Mouse (Mus musculus): ENCODE results near the gene Sun1.

Gene Sun1

DNA sequence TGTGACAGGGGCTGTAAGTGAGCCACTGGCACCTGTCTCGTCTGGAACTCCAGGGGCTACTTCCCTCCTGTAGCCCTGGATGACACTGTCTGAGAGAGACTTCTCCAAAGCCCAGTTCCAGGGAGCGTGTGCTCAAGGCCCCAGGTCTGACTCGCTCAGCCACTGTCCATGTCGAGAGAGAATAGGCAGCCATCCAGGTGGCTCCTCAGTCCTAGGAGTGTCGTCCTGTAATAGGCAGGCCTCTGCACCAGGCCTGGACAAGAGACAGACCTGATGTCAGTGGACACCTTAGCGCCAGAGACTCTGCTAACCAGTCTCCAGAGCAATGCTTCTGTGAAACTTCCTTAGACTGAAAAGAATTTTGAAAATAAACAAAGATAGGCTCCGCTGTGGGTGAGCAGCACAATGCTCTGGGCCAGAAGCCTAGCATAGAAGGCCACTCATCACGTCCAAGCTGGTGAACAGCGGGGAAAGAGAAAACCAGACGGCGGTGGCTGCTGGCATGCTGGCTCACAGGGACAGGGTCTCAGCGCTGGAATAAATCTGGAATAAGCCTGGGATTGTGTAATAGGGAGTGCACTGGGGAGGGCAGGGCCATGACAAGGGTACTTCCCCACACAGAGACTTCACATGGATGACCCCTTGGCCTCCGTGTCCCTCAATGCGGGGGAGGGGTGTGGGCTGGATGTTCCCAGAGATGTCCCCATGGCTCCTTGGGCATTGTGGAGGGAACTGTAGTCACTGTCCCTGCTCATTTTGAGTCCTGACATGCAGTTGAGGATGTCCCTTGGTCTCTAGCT, 85.9 kb downstream of the Sun1 start:
- DNase-seq (ENCODE audit: low spot score in 2 of 2) = no peak

DNA sequence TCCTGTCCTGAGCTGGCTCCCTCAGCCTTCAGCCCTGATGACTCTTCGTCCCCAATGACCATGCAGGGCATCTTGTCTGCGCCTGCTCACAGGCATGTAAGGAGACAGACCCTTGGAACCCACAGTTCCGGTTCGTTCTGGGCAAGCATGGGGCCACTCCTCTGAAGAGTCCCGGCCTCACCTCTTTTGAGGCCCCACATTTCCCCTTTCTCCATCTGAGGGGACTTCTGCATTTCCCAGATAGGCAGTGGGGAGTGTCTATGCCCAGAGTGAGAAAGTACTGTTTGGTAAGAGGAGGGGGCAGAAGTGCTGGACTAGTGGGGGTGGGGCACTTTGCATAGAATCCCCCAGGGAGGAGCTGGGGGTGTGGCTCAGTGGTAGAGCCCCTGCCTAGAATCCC, 86.7 kb downstream of the Sun1 start:
- DNase-seq (ENCODE audit: low spot score in 2 of 2) = no peak

- no peak for DNase-seq (ENCODE audit: low spot score in 2 of 2)
These were observed 87.3 kb downstream of the Sun1 start for GRCm38 (mm10) chr5:139287787-139288186.

DNA sequence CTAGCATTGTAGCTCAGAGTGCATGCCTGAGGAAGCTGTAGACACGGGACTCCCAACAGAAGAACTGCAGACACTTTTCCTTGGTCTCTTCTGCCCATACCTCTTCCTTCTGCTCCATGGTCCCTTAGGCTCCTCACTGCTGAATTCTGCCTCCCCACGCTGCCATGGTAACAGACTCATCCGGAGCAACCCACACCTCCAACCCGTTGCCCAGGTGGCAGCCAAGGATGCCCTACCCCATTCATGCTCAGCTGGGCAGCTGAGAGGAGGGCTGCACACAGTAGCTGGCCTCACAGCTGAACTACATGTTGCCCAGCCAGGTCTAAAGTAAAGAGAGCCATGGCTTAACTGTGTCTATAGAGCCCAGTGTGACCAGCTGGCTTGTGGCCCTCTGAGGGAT, 88.2 kb downstream of the Sun1 start:
- no peak for DNase-seq (ENCODE audit: low spot score in 2 of 2)

GRCm38 (mm10) chr5:139290467-139291259, 90.2 kb downstream of the Sun1 start:
- no peak for DNase-seq (ENCODE audit: low spot score in 2 of 2)

- DNase-seq (ENCODE audit: low spot score in 2 of 2) = no peak
These were observed 91.5 kb downstream of the Sun1 start for GRCm38 (mm10) chr5:139291811-139292560.

DNA sequence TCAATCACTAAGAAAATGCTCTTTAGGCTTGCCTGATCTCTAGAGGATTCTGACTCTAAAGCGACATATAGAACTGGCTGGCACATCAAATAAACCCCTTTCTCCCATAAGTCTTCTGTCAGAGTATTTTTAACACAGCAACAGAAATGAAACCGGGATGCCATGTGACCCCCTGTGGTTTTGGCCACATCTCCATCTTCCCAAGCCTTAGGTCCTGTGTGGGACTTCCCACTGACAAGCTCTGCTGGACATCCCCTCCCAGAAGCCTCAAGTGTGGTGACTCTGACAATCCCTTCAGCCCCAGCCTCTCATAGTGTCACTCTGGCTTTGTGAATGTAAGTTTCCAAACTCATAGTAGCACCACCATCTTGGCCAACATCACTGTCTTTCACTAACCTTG, 93.7 kb downstream of the Sun1 start:
- no peak for DNase-seq (ENCODE audit: low spot score in 2 of 2)

DNA sequence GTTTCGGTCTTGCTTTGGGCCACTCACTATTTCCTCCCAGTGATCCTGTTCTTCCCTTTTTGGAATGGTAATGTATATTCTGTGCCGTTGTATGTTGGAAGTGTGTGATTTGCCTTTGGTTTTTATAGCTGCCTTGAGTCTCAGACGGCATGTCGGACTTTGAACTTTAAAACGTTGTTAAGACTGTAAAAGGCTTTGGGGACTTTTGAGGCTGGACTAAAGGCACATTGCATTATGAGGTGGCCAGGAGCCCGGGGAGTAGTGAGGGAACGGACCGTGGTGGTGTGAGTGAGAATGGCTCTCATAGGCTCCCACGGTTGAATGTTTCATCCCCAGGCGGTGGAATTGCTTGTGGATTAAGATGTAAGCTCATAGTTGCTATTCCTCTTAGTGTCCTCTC, 96.7 kb downstream of the Sun1 start:
- no peak for DNase-seq (ENCODE audit: low spot score in 2 of 2)

DNA sequence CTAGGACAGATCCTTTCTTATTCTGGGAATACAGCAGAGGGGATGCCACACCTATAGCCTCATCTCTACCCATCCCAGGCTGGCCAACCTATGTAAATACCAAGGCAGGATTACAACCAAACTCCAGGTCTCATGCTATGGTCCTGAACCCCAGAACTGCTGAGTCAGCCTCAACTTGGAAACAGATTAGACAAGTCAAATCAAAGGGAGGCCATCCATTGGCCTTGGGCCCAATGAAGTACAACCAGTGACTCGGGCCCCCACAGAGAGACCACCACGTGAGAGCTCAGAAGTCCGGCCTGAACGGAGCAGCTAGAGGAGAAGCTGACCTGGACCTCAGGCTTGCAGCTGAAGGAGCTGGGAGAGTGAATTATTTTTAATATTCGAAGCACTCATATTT, 97.3 kb downstream of the Sun1 start:
- no peak for DNase-seq (ENCODE audit: low spot score in 2 of 2)

Data from right cerebral cortex, postnatal 36 days (tissue).